Mouse (Mus musculus) small intestine, adult 2 months (tissue): Measurements from ENCODE around the gene Olfr1410.

Experiments
- CTCF ChIP-seq: fragments of 200-500 bp; IDR thresholded peaks from 2 replicates; pipeline ENCODE4 v1.5.1; 2012; ENCODE audit warnings: low read depth, mild to moderate bottlenecking, control low read depth, inconsistent platforms, low read length, moderate library complexity, mixed read lengths; ENCODE audit not compliant: insufficient replicate concordance, insufficient read length; ENCODE audit errors: extremely low read depth
- POLR2A ChIP-seq: fragments of 200-500 bp; IDR thresholded peaks from 2 replicates; pipeline ENCODE4 v1.6.1; 2012; ENCODE audit warnings: low read depth, mild to moderate bottlenecking, control low read depth, inconsistent platforms, low read length, moderate library complexity

DNA sequence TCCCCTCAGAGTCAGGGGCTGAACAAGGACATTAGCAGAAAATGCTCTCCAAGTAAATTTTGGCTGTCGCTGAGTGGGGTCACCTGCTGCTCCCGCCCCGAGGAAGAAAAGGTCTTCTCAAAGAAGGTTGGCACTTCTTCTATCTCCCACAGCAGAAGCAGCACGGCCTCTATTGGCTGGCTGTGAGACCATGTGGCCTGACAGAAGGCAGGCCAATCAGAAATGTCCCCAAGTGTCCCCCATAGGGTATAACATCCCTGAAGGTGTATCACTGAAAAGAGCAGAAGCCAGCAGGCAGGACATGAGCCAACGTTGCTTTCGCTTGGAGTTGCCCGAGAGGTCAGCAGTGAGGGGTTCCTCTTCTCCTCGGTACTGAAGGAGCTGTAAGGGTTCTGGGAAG, 30.4 kb downstream of the Olfr1410 start:
- TF ChIP-seq CTCF = no peak
- TF ChIP-seq POLR2A = no peak
